Mouse (Mus musculus): ENCODE results near the gene Gm8298. TPM values are rescaled to one million over a fixed set of nuclear protein-coding genes. Genes with fewer than 3 reads are reported as not detected.
A peak's percentile ranks its signal among the peaks of the same experiment; 100 is the strongest.
"Not testable (repeated sequence)": the region's sequence is repeated elsewhere in the genome, so short reads cannot be mapped to it uniquely, and the experiment has no call there.

Gene Gm8298
- not detected in 2 replicates for polyA plus RNA-seq (2015; fragmentation: Nextera tagmentation; extraction: Ambion mirVana)

DNA sequence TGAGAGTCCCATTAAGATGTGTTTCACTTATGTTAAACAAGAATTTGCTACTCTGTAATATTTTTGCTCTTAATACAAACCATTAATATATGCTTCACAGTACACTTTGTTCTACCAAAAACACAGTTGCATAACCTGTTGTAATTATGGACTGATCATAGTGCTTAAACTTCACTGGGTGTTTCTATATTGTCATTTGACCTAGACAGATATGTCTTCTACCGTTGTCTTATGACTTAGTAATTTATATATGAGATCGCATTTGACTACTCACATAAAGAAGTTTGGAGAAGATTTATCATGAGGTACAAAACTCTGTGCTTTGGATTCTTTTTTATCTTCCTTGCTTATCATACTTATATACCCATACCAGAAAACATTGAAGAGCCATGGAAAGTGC lies at the start of gene Gm8298:
Gene Gm8298 (plus strand): TSS at position 301 of the 400 bp plus-strand sequence.
- WGBS: 96% methylated on average over 2 of the region's 2 CpGs
- Histone ChIP-seq H3K9me3 (ENCODE audit: control insufficient read depth, low read length) (no peaks in the 10 kb centered on the region), H3K4me2 (ENCODE audit: low read length) (no peak within 1 kb of the TSS), H3K9ac (ENCODE audit: low read depth, low read length) (no peak within 1 kb of the TSS), H3K4me1 (ENCODE audit: control insufficient read depth, insufficient read depth, low read depth, low read length) (no peaks in the 10 kb centered on the region), H3K36me3 (ENCODE audit: control insufficient read depth, insufficient read depth, low read length) (no peaks in the 10 kb centered on the region), H3K27me3 (replicated peaks; ENCODE audit: control insufficient read depth, insufficient read depth, low read length) (no peaks in the 10 kb centered on the region), H3K27ac (ENCODE audit: low read depth, low read length) (no peak within 1 kb of the TSS), H3K4me3 (ENCODE audit: low read length) (no peak within 1 kb of the TSS)
- ATAC-seq: no peak

DNA sequence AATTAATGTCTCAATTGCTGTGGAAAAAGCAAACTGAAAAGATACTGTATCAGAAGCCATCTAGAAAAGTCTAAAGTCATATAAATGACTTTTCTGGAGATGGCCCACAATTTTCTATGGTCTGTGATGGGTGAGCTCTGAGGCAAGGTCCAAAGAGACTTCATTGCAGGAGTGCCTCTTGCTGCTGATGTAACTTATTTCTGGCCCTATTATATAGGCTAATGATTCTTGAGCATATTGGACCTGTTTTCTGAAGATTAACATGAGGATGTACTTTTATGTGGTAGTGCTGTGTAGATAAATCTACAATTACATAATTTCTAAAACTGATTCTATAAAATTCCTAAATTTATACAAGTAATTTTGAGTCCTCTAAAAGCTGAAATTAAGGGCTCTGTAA lies 47.7 kb upstream of the Gm8298 start:
- Histone ChIP-seq H3K27me3 (replicated peaks; ENCODE audit: control insufficient read depth, insufficient read depth, low read length) (no peaks in the 10 kb centered on the region), H3K4me3 (ENCODE audit: low read length) (no peak overlapping the region), H3K9me3 (ENCODE audit: control insufficient read depth, low read length) (no peaks in the 10 kb centered on the region), H3K9ac (ENCODE audit: low read depth, low read length) (no peak overlapping the region), H3K36me3 (ENCODE audit: control insufficient read depth, insufficient read depth, low read length) (no peaks in the 10 kb centered on the region), H3K4me1 (ENCODE audit: control insufficient read depth, insufficient read depth, low read depth, low read length) (no peaks in the 10 kb centered on the region), H3K27ac (ENCODE audit: low read depth, low read length) (no peak overlapping the region), H3K4me2 (ENCODE audit: low read length) (no peak overlapping the region)
- no peak for ATAC-seq

DNA sequence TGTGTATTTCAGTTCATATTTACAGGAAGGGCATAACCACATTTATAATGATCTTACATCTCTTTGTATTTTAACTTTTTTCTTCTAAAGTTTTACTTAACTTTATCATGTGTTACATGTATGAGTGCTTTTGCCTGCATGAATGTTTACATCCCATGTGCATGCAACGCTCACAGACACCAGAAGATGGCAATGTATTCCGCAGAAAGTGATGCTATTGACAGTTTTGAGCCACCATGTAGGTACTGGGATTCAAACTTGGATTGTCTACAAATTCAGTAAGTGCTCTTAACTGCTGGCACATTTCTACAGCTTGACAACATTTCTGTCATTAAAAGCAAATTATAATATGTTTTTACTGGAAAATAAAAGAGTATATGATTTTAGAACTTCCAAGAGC lies 9.9 kb downstream of the Gm8298 start:
- no peak overlapping the region for H3K27ac ChIP-seq (ENCODE audit: low read depth, low read length)
- no peaks in the 10 kb centered on the region for H3K27me3 ChIP-seq (replicated peaks; ENCODE audit: control insufficient read depth, insufficient read depth, low read length)
- no peak overlapping the region for H3K4me3 ChIP-seq (ENCODE audit: low read length)
- 0 out of 2 replicates have a peak, but pooled peaks have one; percentile 63 for ATAC-seq
- no peak overlapping the region for H3K9ac ChIP-seq (ENCODE audit: low read depth, low read length)
- no peaks in the 10 kb centered on the region for H3K36me3 ChIP-seq (ENCODE audit: control insufficient read depth, insufficient read depth, low read length)
- no peaks in the 10 kb centered on the region for H3K9me3 ChIP-seq (ENCODE audit: control insufficient read depth, low read length)
- H3K4me2 ChIP-seq (ENCODE audit: low read length): no peak overlapping the region
- 31% methylated on average over 2 of the region's 2 CpGs for WGBS
- H3K4me1 ChIP-seq (ENCODE audit: control insufficient read depth, insufficient read depth, low read depth, low read length): no peaks in the 10 kb centered on the region

DNA sequence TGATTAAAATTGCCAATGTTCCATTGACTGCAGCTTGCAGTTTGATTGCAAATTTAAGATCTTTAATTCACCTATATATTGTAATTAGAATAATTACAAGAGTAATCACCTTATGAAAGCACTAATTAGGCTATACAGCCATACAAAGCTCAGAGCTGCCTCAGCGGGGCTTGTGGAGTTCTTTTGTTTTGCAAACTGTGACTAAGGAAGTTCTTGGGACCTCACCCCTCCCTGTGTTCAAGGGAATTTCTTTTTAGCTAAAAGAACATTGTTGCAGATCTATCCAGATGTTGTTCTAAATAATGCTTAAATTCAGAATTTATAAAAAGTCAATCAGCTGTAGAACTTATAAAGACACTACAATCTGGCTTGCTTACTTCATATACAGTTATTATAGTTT lies 16.8 kb downstream of the Gm8298 start:
- H3K4me1 ChIP-seq (ENCODE audit: control insufficient read depth, insufficient read depth, low read depth, low read length); H3K4me3 ChIP-seq (ENCODE audit: low read length); H3K36me3 ChIP-seq (ENCODE audit: control insufficient read depth, insufficient read depth, low read length); H3K9ac ChIP-seq (ENCODE audit: low read depth, low read length); H3K9me3 ChIP-seq (ENCODE audit: control insufficient read depth, low read length); ATAC-seq; H3K4me2 ChIP-seq (ENCODE audit: low read length); H3K27ac ChIP-seq (ENCODE audit: low read depth, low read length); H3K27me3 ChIP-seq (replicated peaks; ENCODE audit: control insufficient read depth, insufficient read depth, low read length): not testable (repeated sequence)
- WGBS: 27% methylated on average over 1 of the region's 1 CpGs

- not testable (repeated sequence) for H3K27ac ChIP-seq (ENCODE audit: low read depth, low read length); H3K27me3 ChIP-seq (replicated peaks; ENCODE audit: control insufficient read depth, insufficient read depth, low read length); H3K36me3 ChIP-seq (ENCODE audit: control insufficient read depth, insufficient read depth, low read length); H3K9me3 ChIP-seq (ENCODE audit: control insufficient read depth, low read length); H3K9ac ChIP-seq (ENCODE audit: low read depth, low read length); ATAC-seq; H3K4me2 ChIP-seq (ENCODE audit: low read length); H3K4me1 ChIP-seq (ENCODE audit: control insufficient read depth, insufficient read depth, low read depth, low read length); H3K4me3 ChIP-seq (ENCODE audit: low read length)
- 77% methylated on average over 7 of the region's 7 CpGs for WGBS
Observed at GRCm38 (mm10) chr3:59879801-59880554, 19.1 kb downstream of the Gm8298 start.

DNA sequence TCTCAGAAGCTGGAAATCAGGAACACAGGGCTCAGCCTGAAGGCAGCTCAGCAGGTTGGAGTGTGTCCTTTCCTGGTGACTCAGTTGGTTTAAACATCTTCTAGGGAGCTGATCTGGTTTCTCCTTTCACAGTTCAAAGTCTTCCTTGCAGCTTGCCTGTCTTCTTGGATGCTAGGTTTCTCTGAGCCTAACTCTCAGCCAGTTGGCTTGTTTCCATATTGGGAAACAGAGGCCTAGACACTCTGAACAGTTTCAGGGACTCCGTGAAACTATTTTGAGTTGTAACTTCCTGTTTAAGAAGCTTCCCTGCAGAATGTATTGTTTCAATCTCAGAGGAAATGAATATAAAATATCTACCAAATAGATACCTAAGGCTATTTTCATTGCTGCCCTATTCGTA lies 32.4 kb downstream of the Gm8298 start:
- WGBS: 94% methylated on average over 2 of the region's 2 CpGs
- no peak overlapping the region for H3K4me3 ChIP-seq (ENCODE audit: low read length)
- H3K27ac ChIP-seq (ENCODE audit: low read depth, low read length): no peak overlapping the region
- H3K4me2 ChIP-seq (ENCODE audit: low read length): no peak overlapping the region
- no peaks in the 10 kb centered on the region for H3K27me3 ChIP-seq (replicated peaks; ENCODE audit: control insufficient read depth, insufficient read depth, low read length)
- no peaks in the 10 kb centered on the region for H3K4me1 ChIP-seq (ENCODE audit: control insufficient read depth, insufficient read depth, low read depth, low read length)
- no peaks in the 10 kb centered on the region for H3K9me3 ChIP-seq (ENCODE audit: control insufficient read depth, low read length)
- no peak for ATAC-seq
- H3K36me3 ChIP-seq (ENCODE audit: control insufficient read depth, insufficient read depth, low read length): no peaks in the 10 kb centered on the region
- H3K9ac ChIP-seq (ENCODE audit: low read depth, low read length): no peak overlapping the region

DNA sequence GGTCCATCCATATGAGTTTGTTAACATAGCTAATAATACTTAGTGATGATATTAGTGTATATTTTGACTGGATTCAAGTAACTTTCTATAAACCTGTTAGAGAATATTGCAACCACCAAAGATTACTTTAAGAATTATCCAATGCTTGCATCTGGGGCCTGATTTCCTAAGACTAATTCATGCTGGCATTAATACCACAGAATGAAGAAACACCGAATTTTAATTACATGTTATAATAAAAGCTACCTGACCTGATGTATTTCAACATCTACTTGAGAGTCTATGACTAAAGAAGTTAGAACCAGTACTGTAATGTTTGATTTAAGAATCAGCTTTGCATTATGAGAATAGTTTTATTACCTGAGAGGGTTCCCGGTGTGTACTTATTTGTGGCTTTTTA lies 64.1 kb downstream of the Gm8298 start, which contains the start of gene C130079G13Rik:
Gene C130079G13Rik (plus strand): TSS at position 301 of the 400 bp plus-strand sequence.
- WGBS: 93% methylated on average over 2 of the region's 2 CpGs
- Histone ChIP-seq H3K36me3 (ENCODE audit: control insufficient read depth, insufficient read depth, low read length) (no peaks in the 10 kb centered on the region), H3K4me2 (ENCODE audit: low read length) (no peak within 1 kb of the TSS), H3K9me3 (ENCODE audit: control insufficient read depth, low read length) (no peaks in the 10 kb centered on the region), H3K4me1 (ENCODE audit: control insufficient read depth, insufficient read depth, low read depth, low read length) (no peaks in the 10 kb centered on the region), H3K27me3 (replicated peaks; ENCODE audit: control insufficient read depth, insufficient read depth, low read length) (no peaks in the 10 kb centered on the region), H3K4me3 (ENCODE audit: low read length) (no peak within 1 kb of the TSS), H3K9ac (ENCODE audit: low read depth, low read length) (no peak within 1 kb of the TSS), H3K27ac (ENCODE audit: low read depth, low read length) (no peak within 1 kb of the TSS)
- no peak for ATAC-seq

Other genes starting within 250 kb of the Gm8298 start
- not detected in 2 replicates for gene Gm5538, start 131.3 kb upstream of the Gm8298 start, polyA plus RNA-seq (2015; fragmentation: Nextera tagmentation; extraction: Ambion mirVana)
- not detected in 2 replicates for gene C130079G13Rik, start 64.2 kb downstream of the Gm8298 start, polyA plus RNA-seq (2015; fragmentation: Nextera tagmentation; extraction: Ambion mirVana)
- gene Aadacl2, start 145.7 kb downstream of the Gm8298 start, polyA plus RNA-seq (2015; fragmentation: Nextera tagmentation; extraction: Ambion mirVana): not detected in 2 replicates
- gene Aadac, start 164.7 kb downstream of the Gm8298 start, polyA plus RNA-seq (2015; fragmentation: Nextera tagmentation; extraction: Ambion mirVana): not detected in 2 replicates
- 0.10 TPM in 1 of 2 replicates, not detected in the other for gene Sucnr1, start 220.8 kb downstream of the Gm8298 start, polyA plus RNA-seq (2015; fragmentation: Nextera tagmentation; extraction: Ambion mirVana)